Mouse (Mus musculus): ENCODE measurements at regions not wholly inside any gene's neighbourhood (a gene's known extent, or its start where the extent isn't known, plus 50 kb on each side); places are given as distances from the start of the nearest gene placed in this dataset.

- no peak for DNase-seq
These were observed 50.8 kb upstream of the 1700016C15Rik start for GRCm38 (mm10) chr1:177678832-177679231.

Data from lung, postnatal 4 days (tissue).